Comparison of ENCODE assay signal across 12 mouse cellular contexts in genomic region chr15:85043116-85043515, GRCm38 (mm10). TPM values are rescaled to one million over a fixed set of nuclear protein-coding genes. Genes with fewer than 3 reads are reported as not detected.
DNase-seq lines count a peak whose midpoint lies in the region; ATAC-seq lines count a peak whose summit lies in the region.
"Had no signal": no experiment of that assay in that cellular context is flagged by ENCODE, and none has a peak within 500 bp of the region (broad histone marks: within the 10 kb centered on the region; RNA-seq: fewer than 3 reads in every experiment).

No protein-coding gene starts in this region.

- no peak for DNase-seq in heart, embryonic 10.5 days (ENCODE audit: low spot score)
- no peak for DNase-seq in heart, adult 18-20 months
- DNase-seq in T-cell, adult 2 months (ENCODE audit: low spot score), result peak; percentile 45
- no peak for DNase-seq in right cerebral cortex, postnatal 25 days
- no peak for DNase-seq in cerebellum, adult 11-12 months
- DNase-seq in layer of hippocampus, adult 11-12 months (ENCODE audit: low spot score), result no peak

- no peak overlapping the region for H3K4me3 ChIP-seq in heart, embryonic 10.5 days
- H3K4me3 ChIP-seq in heart, embryonic 15.5 days, result no peak overlapping the region
- H3K4me3 ChIP-seq in limb, embryonic 15.5 days, result no peak overlapping the region

- ATAC-seq in heart, embryonic 15.5 days (replicated peaks; ENCODE audit: insufficient number of reproducible peaks, insufficient read depth, low FRiP score, low read depth), result no peak
- no peak for ATAC-seq in limb, embryonic 15.5 days (ENCODE audit: insufficient number of reproducible peaks, low FRiP score, low TSS enrichment, low read depth)

- H3K27me3 ChIP-seq in heart, embryonic 10.5 days (ENCODE audit: insufficient read depth, poor library complexity, severe bottlenecking), result no peaks in the 10 kb centered on the region
- no peaks in the 10 kb centered on the region for H3K27me3 ChIP-seq in heart, embryonic 15.5 days
- no peaks in the 10 kb centered on the region for H3K27me3 ChIP-seq in limb, embryonic 15.5 days

- peaks cover 33% of the 10 kb centered on the region for H3K36me3 ChIP-seq in heart, embryonic 10.5 days
- peaks cover 15% of the 10 kb centered on the region for H3K36me3 ChIP-seq in heart, embryonic 15.5 days
- H3K36me3 ChIP-seq in limb, embryonic 15.5 days, result peaks cover 23% of the 10 kb centered on the region

- 0 out of 2 replicates have a peak overlapping the region, but pooled peaks have one; percentile 1 for H3K9ac ChIP-seq in heart, embryonic 15.5 days
- H3K9ac ChIP-seq in limb, embryonic 15.5 days, result 0 out of 2 replicates have a peak overlapping the region, but pooled peaks have one; percentile 28

- H3K4me2 ChIP-seq in heart, embryonic 15.5 days, result peak overlapping the region; percentile 13; the same call in 1 of the 2 replicates
- 0 out of 2 replicates have a peak overlapping the region, but pooled peaks have one; percentile 5 for H3K4me2 ChIP-seq in limb, embryonic 15.5 days

- 58% methylated on average over 5 of the region's 5 CpGs for WGBS in heart, embryonic 10.5 days
- WGBS in heart, embryonic 15.5 days, result 57% methylated on average over 5 of the region's 5 CpGs
- 38% methylated on average over 5 of the region's 5 CpGs for WGBS in limb, embryonic 15.5 days

- no peaks in the 10 kb centered on the region for H3K9me3 ChIP-seq in heart, embryonic 10.5 days
- no peaks in the 10 kb centered on the region for H3K9me3 ChIP-seq in heart, embryonic 15.5 days (replicated peaks)
- H3K9me3 ChIP-seq in limb, embryonic 15.5 days, result no peaks in the 10 kb centered on the region

- peak overlapping the region; percentile 69; the same call in 1 of the 2 replicates for H3K27ac ChIP-seq in heart, embryonic 10.5 days
- H3K27ac ChIP-seq in heart, embryonic 15.5 days, result peak overlapping the region; percentile 81
- peak overlapping the region; percentile 87 for H3K27ac ChIP-seq in limb, embryonic 15.5 days

- H3K4me1 ChIP-seq in heart, embryonic 10.5 days, result peaks cover 37% of the 10 kb centered on the region
- H3K4me1 ChIP-seq in heart, embryonic 15.5 days (replicated peaks), result peaks cover 47% of the 10 kb centered on the region
- peaks cover 61% of the 10 kb centered on the region for H3K4me1 ChIP-seq in limb, embryonic 15.5 days

RNA-seq across cellular contexts. Expression of gene Fam118a, which starts 14.4 kb away (rescaled TPM):
- 18.0 and 22.6 TPM in 2 replicates for polyA plus RNA-seq in heart, embryonic 10.5 days (2016; fragmentation: Nextera tagmentation; extraction: Ambion mirVana)
- total RNA-seq in heart, adult 18-20 months (2021), result 1 to 10 TPM; 7.3 to 8.2 TPM
- polyA plus RNA-seq in heart, embryonic 15.5 days (2015; fragmentation: Nextera tagmentation; extraction: Ambion mirVana), result 15.3 and 19.7 TPM in 2 replicates
- 20.4 and 21.1 TPM in 2 replicates for polyA plus RNA-seq in limb, embryonic 15.5 days (2015; fragmentation: Nextera tagmentation; extraction: Ambion mirVana)

RNA-seq across cellular contexts. Expression of gene Upk3a, which starts 26.2 kb away (rescaled TPM):
- polyA plus RNA-seq in heart, embryonic 10.5 days (2016; fragmentation: Nextera tagmentation; extraction: Ambion mirVana), result 0.24 TPM in 1 of 2 replicates, not detected in the other
- total RNA-seq in heart, adult 18-20 months (2021), result not detected
- 0.23 and 2.4 TPM in 2 replicates for polyA plus RNA-seq in heart, embryonic 15.5 days (2015; fragmentation: Nextera tagmentation; extraction: Ambion mirVana)
- polyA plus RNA-seq in limb, embryonic 15.5 days (2015; fragmentation: Nextera tagmentation; extraction: Ambion mirVana), result 0.14 TPM in 1 of 2 replicates, not detected in the other
- total RNA-seq: adrenal gland, postnatal 14 days; left cerebral cortex, postnatal 14 days; neutrophil, adult 5-6 weeks had no signal
- polyA plus RNA-seq: C2C12 had no signal

RNA-seq across cellular contexts. Expression of gene 5031439G07Rik, which starts 54.8 kb away (rescaled TPM):
- 3.9 and 6.4 TPM in 2 replicates for polyA plus RNA-seq in heart, embryonic 10.5 days (2016; fragmentation: Nextera tagmentation; extraction: Ambion mirVana)
- total RNA-seq in heart, adult 18-20 months (2021), result 10 to 100 TPM; 30.6 to 34.7 TPM
- polyA plus RNA-seq in heart, embryonic 15.5 days (2015; fragmentation: Nextera tagmentation; extraction: Ambion mirVana), result 5.0 and 14.4 TPM in 2 replicates
- polyA plus RNA-seq in limb, embryonic 15.5 days (2015; fragmentation: Nextera tagmentation; extraction: Ambion mirVana), result 8.1 and 8.7 TPM in 2 replicates
